Mouse (Mus musculus): ENCODE measurements at regions not wholly inside any gene's neighbourhood (a gene's known extent, or its start where the extent isn't known, plus 50 kb on each side); places are given as distances from the start of the nearest gene placed in this dataset.
A peak's percentile ranks its signal among the peaks of the same experiment; 100 is the strongest.
"Not testable (repeated sequence)": the region's sequence is repeated elsewhere in the genome, so short reads cannot be mapped to it uniquely, and the experiment has no call there.

GRCm38 (mm10) chr10:45859137-45859536 is 281.5 kb downstream of the Hace1 start:
- Histone ChIP-seq H3K4me2 (no peak overlapping the region), H3K4me1 (0 out of 2 replicates have a peak, but pooled peaks cover 8% of the 10 kb centered on the region), H3K27me3 (no peaks in the 10 kb centered on the region), H3K36me3 (no peaks in the 10 kb centered on the region), H3K27ac (no peak overlapping the region), H3K9ac (no peak overlapping the region), H3K4me3 (no peak overlapping the region), H3K9me3 (no peaks in the 10 kb centered on the region)
- ATAC-seq (ENCODE audit: insufficient number of reproducible peaks, insufficient read depth, low FRiP score, low TSS enrichment, low read depth), result no peak
- WGBS, result 48% methylated on average over 3 of the region's 3 CpGs

GRCm38 (mm10) chr10:45859909-45860308 is 282.3 kb downstream of the Hace1 start:
- WGBS, result 43% methylated on average over 4 of the region's 4 CpGs
- Histone ChIP-seq H3K9ac (no peak overlapping the region), H3K27ac (no peak overlapping the region), H3K36me3 (no peaks in the 10 kb centered on the region), H3K4me2 (no peak overlapping the region), H3K4me1 (0 out of 2 replicates have a peak, but pooled peaks cover 8% of the 10 kb centered on the region), H3K27me3 (no peaks in the 10 kb centered on the region), H3K9me3 (no peaks in the 10 kb centered on the region), H3K4me3 (no peak overlapping the region)
- ATAC-seq (ENCODE audit: insufficient number of reproducible peaks, insufficient read depth, low FRiP score, low TSS enrichment, low read depth), result no peak

DNA sequence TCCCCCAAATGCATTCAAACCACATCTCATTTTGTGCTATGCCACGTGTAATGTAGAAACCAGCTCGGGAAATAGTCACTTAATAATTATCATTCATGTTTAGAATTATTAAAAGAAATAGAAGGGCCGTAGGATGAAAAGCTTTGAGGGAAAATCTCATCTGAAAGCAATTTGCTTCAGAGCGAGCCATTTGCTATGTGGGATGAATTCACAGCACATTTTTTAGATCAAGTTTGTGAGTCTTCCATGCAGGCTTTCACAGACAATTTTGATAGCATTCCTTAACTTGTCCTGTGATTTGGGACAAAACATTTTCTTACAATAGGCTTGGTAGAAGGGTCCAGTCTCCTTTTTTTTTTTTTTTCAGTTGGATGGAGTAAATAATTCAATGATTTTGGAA is 283.1 kb downstream of the Hace1 start:
- no peaks in the 10 kb centered on the region for H3K27me3 ChIP-seq
- no peak overlapping the region for H3K4me2 ChIP-seq
- H3K4me1 ChIP-seq, result 0 out of 2 replicates have a peak, but pooled peaks cover 9% of the 10 kb centered on the region
- no peak overlapping the region for H3K27ac ChIP-seq
- H3K4me3 ChIP-seq, result no peak overlapping the region
- no peaks in the 10 kb centered on the region for H3K36me3 ChIP-seq
- no peak for ATAC-seq (ENCODE audit: insufficient number of reproducible peaks, insufficient read depth, low FRiP score, low TSS enrichment, low read depth)
- WGBS, result 18% methylated on average over 4 of the region's 4 CpGs
- H3K9me3 ChIP-seq, result no peaks in the 10 kb centered on the region
- H3K9ac ChIP-seq, result no peak overlapping the region

- Histone ChIP-seq H3K36me3 (no peaks in the 10 kb centered on the region), H3K9ac (no peak overlapping the region), H3K27ac (no peak overlapping the region), H3K9me3 (no peaks in the 10 kb centered on the region), H3K27me3 (no peaks in the 10 kb centered on the region), H3K4me2 (no peak overlapping the region), H3K4me1 (0 out of 2 replicates have a peak, but pooled peaks cover 10% of the 10 kb centered on the region), H3K4me3 (no peak overlapping the region)
- no peak for ATAC-seq (ENCODE audit: insufficient number of reproducible peaks, insufficient read depth, low FRiP score, low TSS enrichment, low read depth)
- WGBS, result 36% methylated on average over 4 of the region's 4 CpGs
Measured at GRCm38 (mm10) chr10:45865793-45866192, 288.2 kb downstream of the Hace1 start.

DNA sequence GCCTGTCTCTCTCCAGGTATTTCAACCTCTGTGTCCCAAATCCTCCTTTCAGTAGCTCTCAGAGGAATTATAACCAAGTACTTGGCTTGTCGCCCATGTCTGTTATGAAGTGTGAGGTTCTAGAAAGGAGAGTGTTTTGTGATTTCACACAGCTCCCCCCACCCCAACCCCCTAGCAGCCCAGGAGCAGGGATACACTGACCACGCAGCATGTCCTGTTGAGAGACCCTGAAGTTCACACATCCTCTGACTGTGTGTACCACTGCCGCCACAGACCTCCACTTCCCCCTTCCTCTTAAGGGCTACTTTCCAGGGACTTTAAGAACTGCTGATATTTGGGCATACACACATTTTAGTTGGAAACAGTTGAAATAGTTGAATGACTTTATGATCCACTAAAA is 289.2 kb downstream of the Hace1 start:
- no peak overlapping the region for H3K4me2 ChIP-seq
- H3K4me3 ChIP-seq, result no peak overlapping the region
- no peaks in the 10 kb centered on the region for H3K27me3 ChIP-seq
- H3K4me1 ChIP-seq, result 0 out of 2 replicates have a peak, but pooled peaks cover 10% of the 10 kb centered on the region
- no peaks in the 10 kb centered on the region for H3K36me3 ChIP-seq
- H3K27ac ChIP-seq, result no peak overlapping the region
- H3K9ac ChIP-seq, result no peak overlapping the region
- ATAC-seq (ENCODE audit: insufficient number of reproducible peaks, insufficient read depth, low FRiP score, low TSS enrichment, low read depth), result no peak
- WGBS, result 57% methylated on average over 3 of the region's 3 CpGs
- no peaks in the 10 kb centered on the region for H3K9me3 ChIP-seq

DNA sequence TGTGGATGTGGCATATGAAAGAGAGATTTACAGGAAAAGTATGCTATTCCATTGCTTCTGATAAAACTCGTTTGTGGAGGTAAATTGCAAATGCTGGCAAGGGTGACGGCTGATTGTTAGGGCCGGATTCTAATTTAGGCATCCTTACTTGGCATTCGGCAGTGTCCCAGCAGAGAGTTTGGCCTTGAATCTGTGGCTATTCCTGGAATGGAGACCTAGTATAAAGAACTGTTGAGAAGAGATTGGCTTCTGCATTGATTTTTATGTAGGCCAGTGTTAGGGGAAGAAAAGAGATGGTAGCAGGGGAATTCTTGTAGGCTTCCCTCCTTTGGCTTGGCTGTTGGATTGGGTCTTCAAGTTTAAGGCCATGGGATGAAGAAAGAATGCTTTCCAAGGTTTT is 293.4 kb downstream of the Hace1 start:
- no peak overlapping the region for H3K4me2 ChIP-seq
- ATAC-seq (ENCODE audit: insufficient number of reproducible peaks, insufficient read depth, low FRiP score, low TSS enrichment, low read depth), result no peak
- no peak overlapping the region for H3K9ac ChIP-seq
- H3K4me3 ChIP-seq, result no peak overlapping the region
- H3K4me1 ChIP-seq, result peaks cover 18% of the 10 kb centered on the region
- WGBS, result 80% methylated on average over 4 of the region's 4 CpGs
- no peaks in the 10 kb centered on the region for H3K9me3 ChIP-seq
- no peaks in the 10 kb centered on the region for H3K27me3 ChIP-seq
- no peaks in the 10 kb centered on the region for H3K36me3 ChIP-seq
- H3K27ac ChIP-seq, result no peak overlapping the region

DNA sequence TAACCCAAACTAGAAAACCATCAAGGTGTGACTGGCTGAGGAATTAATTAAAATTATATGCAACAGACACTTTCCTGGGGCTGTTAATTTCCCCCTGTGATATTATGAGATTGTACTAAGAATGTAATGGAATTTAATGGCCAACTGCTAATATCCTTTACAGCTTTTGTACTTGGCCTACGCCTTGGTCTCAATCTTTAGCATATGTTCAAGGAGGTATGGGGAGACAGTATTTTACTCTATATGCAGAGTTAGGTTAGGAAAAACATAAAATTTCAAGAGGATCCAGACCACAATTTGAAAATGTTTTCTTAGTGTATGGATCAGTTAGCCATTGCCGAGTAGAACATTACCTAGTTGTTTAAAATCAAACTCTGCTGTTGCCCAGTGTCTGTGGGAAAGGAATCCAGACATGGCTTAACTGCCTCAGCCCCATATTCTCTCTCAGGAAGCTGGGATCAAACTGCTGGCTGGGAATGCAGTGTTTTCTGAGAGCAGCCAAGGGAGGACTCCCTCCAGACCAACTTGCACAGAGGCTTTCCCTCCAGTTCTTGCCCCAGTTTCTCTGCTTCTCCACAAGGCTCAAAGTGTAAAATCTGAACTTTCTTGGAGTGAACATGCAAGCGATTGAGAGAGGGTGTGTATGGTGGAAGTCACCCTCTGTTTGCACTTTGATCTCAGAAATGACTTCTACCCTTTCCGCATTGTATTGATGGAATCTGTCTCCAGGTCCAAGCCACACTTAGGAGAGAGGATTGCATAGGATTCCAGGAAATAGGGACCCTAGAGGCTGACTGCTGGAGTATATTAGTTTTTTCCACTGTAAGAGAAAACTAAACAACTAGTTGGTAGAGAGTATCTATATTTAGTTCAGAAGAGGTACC is 294.6 kb downstream of the Hace1 start:
- no peak overlapping the region for H3K4me2 ChIP-seq
- no peaks in the 10 kb centered on the region for H3K9me3 ChIP-seq
- H3K9ac ChIP-seq, result no peak overlapping the region
- H3K4me3 ChIP-seq, result no peak overlapping the region
- no peaks in the 10 kb centered on the region for H3K27me3 ChIP-seq
- no peak overlapping the region for H3K27ac ChIP-seq
- WGBS, result 67% methylated on average over 4 of the region's 4 CpGs
- H3K4me1 ChIP-seq, result peaks cover 11% of the 10 kb centered on the region
- no peak for ATAC-seq (ENCODE audit: insufficient number of reproducible peaks, insufficient read depth, low FRiP score, low TSS enrichment, low read depth)
- no peaks in the 10 kb centered on the region for H3K36me3 ChIP-seq

DNA sequence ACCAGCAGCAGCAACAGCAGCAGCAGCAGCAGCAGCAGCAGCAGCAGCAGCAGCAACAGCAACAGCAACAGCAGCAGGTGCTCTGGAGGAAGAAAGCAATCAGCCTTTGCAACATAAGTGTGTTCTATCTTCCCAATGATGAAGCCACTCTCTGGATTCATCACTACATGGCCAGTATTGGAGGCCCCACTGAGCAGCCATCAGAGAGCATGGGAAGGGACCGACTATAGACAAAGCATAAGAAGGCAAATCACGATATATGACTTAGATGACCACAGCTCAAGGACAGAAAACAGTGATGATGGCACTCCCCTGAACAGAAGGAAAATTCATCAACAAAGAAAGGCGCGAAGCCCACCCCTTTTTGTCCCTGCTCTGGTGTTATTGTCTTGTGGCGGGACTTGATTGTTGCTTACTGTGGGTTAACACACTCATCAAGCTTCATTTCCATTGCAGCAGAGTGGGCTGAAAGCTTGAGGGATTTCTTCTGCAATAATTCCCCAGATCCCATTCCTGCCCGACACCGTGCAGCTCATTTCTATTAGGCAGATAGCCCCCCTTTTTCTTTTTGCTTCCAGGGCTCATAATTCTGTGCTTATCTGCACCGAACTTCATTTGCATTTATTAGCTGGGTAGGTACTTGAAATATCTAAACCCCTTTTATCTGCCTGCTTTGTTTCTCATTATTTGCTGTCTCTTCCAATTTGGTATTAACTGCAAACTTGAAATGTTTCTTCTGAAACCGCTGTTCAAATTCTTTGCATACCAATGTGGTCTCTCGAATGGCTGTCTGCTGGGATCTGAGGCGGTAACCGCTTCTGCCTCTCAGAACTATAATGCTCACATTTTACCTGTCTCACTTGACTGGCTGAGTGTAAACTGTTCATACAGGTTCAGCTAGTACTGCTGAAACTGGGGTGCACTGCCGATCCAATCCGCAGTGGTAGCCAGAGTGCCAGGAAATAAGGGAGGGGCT is 296.5 kb downstream of the Hace1 start:
- H3K4me1 ChIP-seq, result peaks cover 11% of the 10 kb centered on the region
- 37% methylated on average over 14 of the region's 14 CpGs for WGBS
- H3K4me3 ChIP-seq, result no peak overlapping the region
- H3K9me3 ChIP-seq, result no peaks in the 10 kb centered on the region
- H3K9ac ChIP-seq, result no peak overlapping the region
- ATAC-seq (ENCODE audit: insufficient number of reproducible peaks, insufficient read depth, low FRiP score, low TSS enrichment, low read depth), result peak; percentile 72
- H3K36me3 ChIP-seq, result no peaks in the 10 kb centered on the region
- peak overlapping the region; percentile 43 for H3K4me2 ChIP-seq
- H3K27ac ChIP-seq, result peak overlapping the region; percentile 28; the same call in 1 of the 2 replicates
- H3K27me3 ChIP-seq, result no peaks in the 10 kb centered on the region

GRCm38 (mm10) chr10:45875287-45875686 is 297.7 kb downstream of the Hace1 start:
- not testable (repeated sequence) for H3K9me3 ChIP-seq; H3K4me2 ChIP-seq; H3K27me3 ChIP-seq; H3K36me3 ChIP-seq; ATAC-seq (ENCODE audit: insufficient number of reproducible peaks, insufficient read depth, low FRiP score, low TSS enrichment, low read depth); H3K9ac ChIP-seq; H3K27ac ChIP-seq; H3K4me3 ChIP-seq
- 91% methylated on average over 20 of the region's 20 CpGs for WGBS
- peaks cover 11% of the 10 kb centered on the region for H3K4me1 ChIP-seq

- no peaks in the 10 kb centered on the region for H3K36me3 ChIP-seq
- 0 out of 2 replicates have a peak, but pooled peaks cover under 1% of the 10 kb centered on the region for H3K4me1 ChIP-seq
- H3K27ac ChIP-seq, result no peak overlapping the region
- no peak overlapping the region for H3K4me3 ChIP-seq
- ATAC-seq (ENCODE audit: insufficient number of reproducible peaks, insufficient read depth, low FRiP score, low TSS enrichment, low read depth), result no peak
- H3K9me3 ChIP-seq, result no peaks in the 10 kb centered on the region
- whole genome bisulfite sequencing, result 100% methylated on average over 1 of the region's 1 CpGs
- no peak overlapping the region for H3K9ac ChIP-seq
- no peaks in the 10 kb centered on the region; the same call in 1 of the 2 replicates for H3K27me3 ChIP-seq
- H3K4me2 ChIP-seq, result no peak overlapping the region
Measured at GRCm38 (mm10) chr10:45883745-45884144, 306.1 kb downstream of the Hace1 start.

GRCm38 (mm10) chr10:45886636-45887035 is 309.0 kb downstream of the Hace1 start:
- Histone ChIP-seq H3K9me3 (no peaks in the 10 kb centered on the region; the same call in 1 of the 2 replicates), H3K4me2 (no peak overlapping the region), H3K4me1 (peaks cover 13% of the 10 kb centered on the region; the same call in 1 of the 2 replicates), H3K27me3 (no peaks in the 10 kb centered on the region), H3K27ac (no peak overlapping the region), H3K36me3 (no peaks in the 10 kb centered on the region), H3K9ac (no peak overlapping the region), H3K4me3 (no peak overlapping the region)
- no peak for ATAC-seq (ENCODE audit: insufficient number of reproducible peaks, insufficient read depth, low FRiP score, low TSS enrichment, low read depth)
- WGBS, result 23% methylated on average over 2 of the region's 2 CpGs
